Mouse (Mus musculus) c-Kit-negative CD71-positive TER-119-positive erythroid progenitor cells, embryonic 14.5 days (primary cell): ENCODE data around the gene Tmf1.
A peak's percentile ranks its signal among the peaks of the same experiment; 100 is the strongest.

Source experiments
- DNase-seq: peaks from one replicate; pipeline ENCODE4 v3.0.0-alpha.2; 2013; ENCODE audit warnings: low read depth, low spot score

Gene Tmf1

GRCm38 (mm10) chr6:97106777-97107176, 72.1 kb downstream of the Tmf1 start:
- DNase-seq: peak; percentile 6

DNA sequence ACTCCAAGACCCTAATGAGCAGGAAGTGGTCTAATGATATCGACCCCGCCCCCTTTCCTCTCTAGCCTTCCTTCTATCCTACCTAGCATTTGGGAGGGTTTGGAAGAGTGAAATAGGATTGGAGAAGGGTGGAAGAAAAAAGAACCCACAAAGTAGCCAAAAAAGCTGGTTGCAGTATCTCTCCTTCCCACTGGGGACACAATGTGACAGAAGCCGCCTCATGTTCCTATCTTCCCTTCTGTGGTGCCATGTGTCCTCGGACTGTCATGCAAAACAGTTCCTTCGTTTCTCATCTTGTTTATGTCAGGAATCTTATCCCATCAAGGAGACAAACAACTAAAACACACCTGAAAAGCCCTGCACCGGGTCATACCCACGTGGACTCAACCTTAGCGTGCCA, 72.8 kb downstream of the Tmf1 start:
- DNase-seq: no peak

- no peak for DNase-seq
These were observed 74.6 kb downstream of the Tmf1 start for GRCm38 (mm10) chr6:97104264-97104852.
